Mouse (Mus musculus) skeletal muscle tissue, adult 2 months (tissue): Measurements from ENCODE around the gene Tec.
A peak's percentile ranks its signal among the peaks of the same experiment; 100 is the strongest.

Experiments used
- DNase-seq: peaks from one replicate; pipeline ENCODE4 v3.0.0-alpha.2; 2012; ENCODE audit warnings: low read depth, low spot score

The Tec gene

GRCm38 (mm10) chr5:72784719-72785118, 83.6 kb downstream of the Tec start:
- no peak for DNase-seq

GRCm38 (mm10) chr5:72783957-72784356, 84.3 kb downstream of the Tec start:
- DNase-seq: no peak

GRCm38 (mm10) chr5:72783123-72783522, 85.2 kb downstream of the Tec start:
- DNase-seq: no peak

- DNase-seq: no peak
Measured at GRCm38 (mm10) chr5:72781776-72782175, 86.5 kb downstream of the Tec start.

GRCm38 (mm10) chr5:72776595-72776994, 91.7 kb downstream of the Tec start:
- no peak for DNase-seq

GRCm38 (mm10) chr5:72776127-72776526, 92.2 kb downstream of the Tec start:
- no peak for DNase-seq

- DNase-seq: no peak
Measured at GRCm38 (mm10) chr5:72769841-72770240, 98.4 kb downstream of the Tec start.

- DNase-seq: no peak
Measured at GRCm38 (mm10) chr5:72763546-72763945, 104.7 kb downstream of the Tec start.

- peak; percentile 13 for DNase-seq
Measured at GRCm38 (mm10) chr5:72763025-72763424, 105.3 kb downstream of the Tec start.

GRCm38 (mm10) chr5:72761758-72762157, 106.5 kb downstream of the Tec start:
- DNase-seq: no peak

- DNase-seq: peak; percentile 4
Measured at GRCm38 (mm10) chr5:72761237-72761636, 107.0 kb downstream of the Tec start.

- DNase-seq: no peak
Measured at GRCm38 (mm10) chr5:72758925-72759924, 109.1 kb downstream of the Tec start.

- DNase-seq: no peak
Measured at GRCm38 (mm10) chr5:72757155-72757773, 111.0 kb downstream of the Tec start.

GRCm38 (mm10) chr5:72755941-72756340, 112.3 kb downstream of the Tec start:
- no peak for DNase-seq

GRCm38 (mm10) chr5:72755035-72755434, 113.2 kb downstream of the Tec start:
- DNase-seq: no peak

GRCm38 (mm10) chr5:72752585-72752984, 115.7 kb downstream of the Tec start, which contains the start of gene Txk:
Gene Txk, minus strand, starts transcription at chr5:72752777.
- no peak for DNase-seq

- no peak for DNase-seq
Measured at GRCm38 (mm10) chr5:72751056-72751758, 117.1 kb downstream of the Tec start.

GRCm38 (mm10) chr5:72750226-72750625, 118.1 kb downstream of the Tec start:
- no peak for DNase-seq

- no peak for DNase-seq
Measured at GRCm38 (mm10) chr5:72748659-72749265, 119.5 kb downstream of the Tec start.

- no peak for DNase-seq
Measured at GRCm38 (mm10) chr5:72747384-72747783, 120.9 kb downstream of the Tec start.

GRCm38 (mm10) chr5:72746461-72746860, 121.8 kb downstream of the Tec start:
- no peak for DNase-seq

- DNase-seq: no peak
Measured at GRCm38 (mm10) chr5:72743103-72743502, 125.2 kb downstream of the Tec start.
